Mouse (Mus musculus) heart, embryonic 16.5 days (tissue): ENCODE measurements at regions not wholly inside any gene's neighbourhood (a gene's known extent, or its start where the extent isn't known, plus 50 kb on each side); places are given as distances from the start of the nearest gene placed in this dataset.

Source experiments
- ATAC-seq: fragments of 200-750 bp; cut with Nextera tagmentation; replicated peaks from 2 replicates; pipeline ENCODE4 v1.8.0; 2017; ENCODE audit warnings: moderate number of reproducible peaks; ENCODE audit not compliant: insufficient read depth, low FRiP score; ENCODE audit errors: extremely low read depth
- H3K27ac ChIP-seq: fragments of 300-500 bp; sonication (generic); 2 replicates; pipeline ENCODE4 v1.5.1; 2014; ENCODE audit warnings: mild to moderate bottlenecking, low read length, control low read depth, moderate library complexity
- H3K27me3 ChIP-seq: fragments of 300-500 bp; sonication (generic); 2 replicates; pipeline ENCODE4 v1.6.1; 2014; ENCODE audit warnings: low read length, mixed read lengths; ENCODE audit not compliant: control insufficient read depth, insufficient read depth
- H3K36me3 ChIP-seq: fragments of 300-500 bp; sonication (generic); 2 replicates; pipeline ENCODE4 v1.6.1; 2014; ENCODE audit not compliant: control insufficient read depth, insufficient read depth
- H3K4me1 ChIP-seq: fragments of 300-500 bp; sonication (generic); 2 replicates; pipeline ENCODE4 v1.6.1; 2014; ENCODE audit warnings: low read length, mixed read lengths; ENCODE audit not compliant: control insufficient read depth, insufficient read depth
- H3K4me2 ChIP-seq: fragments of 300-500 bp; sonication (generic); 2 replicates; pipeline ENCODE4 v1.6.1; 2014; ENCODE audit warnings: low read depth, mild to moderate bottlenecking, control low read depth, low read length
- H3K4me3 ChIP-seq: fragments of 300-500 bp; sonication (generic); 2 replicates; pipeline ENCODE4 v1.5.1; 2014; ENCODE audit warnings: mild to moderate bottlenecking, control low read depth, low read length
- H3K9ac ChIP-seq: fragments of 300-500 bp; sonication (generic); 2 replicates; pipeline ENCODE4 v1.6.1; 2014; ENCODE audit warnings: low read length, control low read depth
- H3K9me3 ChIP-seq: fragments of 300-500 bp; sonication (generic); replicated peaks from 2 replicates; pipeline ENCODE4 v1.6.1; 2016; ENCODE audit warnings: low read length; ENCODE audit not compliant: control insufficient read depth
- WGBS: fragments of 180-500 bp; shearing (Covaris S2); extraction: QIAGEN DNeasy Blood & Tissue Kit; methylation state at CpG from one replicate; pipeline ENCODE4 v1.1.7; 2014; 5-methylcytosine and 5-hydroxymethylcytosine counted together

- Histone ChIP-seq H3K4me2 (no peak overlapping the region), H3K4me1 (no peaks in the 10 kb centered on the region), H3K27me3 (no peaks in the 10 kb centered on the region), H3K9me3 (no peaks in the 10 kb centered on the region), H3K9ac (no peak overlapping the region), H3K4me3 (no peak overlapping the region), H3K27ac (no peak overlapping the region), H3K36me3 (no peaks in the 10 kb centered on the region)
- no peak for ATAC-seq
- 32% methylated on average over 1 of the region's 1 CpGs for WGBS
These were observed 528.4 kb upstream of the Fam92a start for GRCm38 (mm10) chr4:12700189-12700588.

- no peak for ATAC-seq
- H3K4me2 ChIP-seq: no peak overlapping the region
- H3K27ac ChIP-seq: no peak overlapping the region
- H3K9me3 ChIP-seq: no peaks in the 10 kb centered on the region
- 88% methylated on average over 3 of the region's 3 CpGs for WGBS
- H3K4me3 ChIP-seq: no peak overlapping the region
- H3K36me3 ChIP-seq: no peaks in the 10 kb centered on the region
- H3K4me1 ChIP-seq: no peaks in the 10 kb centered on the region
- no peak overlapping the region for H3K9ac ChIP-seq
- no peaks in the 10 kb centered on the region for H3K27me3 ChIP-seq
These were observed 506.0 kb upstream of the Fam92a start for GRCm38 (mm10) chr4:12677814-12678213.

GRCm38 (mm10) chr4:12671399-12671798, 499.6 kb upstream of the Fam92a start:
- Histone ChIP-seq H3K36me3 (no peaks in the 10 kb centered on the region), H3K9ac (no peak overlapping the region), H3K27ac (no peak overlapping the region), H3K4me3 (no peak overlapping the region), H3K27me3 (no peaks in the 10 kb centered on the region), H3K4me1 (no peaks in the 10 kb centered on the region), H3K9me3 (no peaks in the 10 kb centered on the region), H3K4me2 (no peak overlapping the region)
- no peak for ATAC-seq
- 76% methylated on average over 7 of the region's 7 CpGs for WGBS

- Histone ChIP-seq H3K4me1 (no peaks in the 10 kb centered on the region), H3K36me3 (no peaks in the 10 kb centered on the region), H3K27me3 (no peaks in the 10 kb centered on the region), H3K27ac (no peak overlapping the region), H3K9ac (no peak overlapping the region), H3K4me2 (no peak overlapping the region), H3K4me3 (no peak overlapping the region), H3K9me3 (no peaks in the 10 kb centered on the region)
- 43% methylated on average over 2 of the region's 2 CpGs for WGBS
- ATAC-seq: no peak
These were observed 491.4 kb upstream of the Fam92a start for GRCm38 (mm10) chr4:12663176-12663575.

- Histone ChIP-seq H3K4me2 (no peak overlapping the region), H3K4me1 (no peaks in the 10 kb centered on the region), H3K36me3 (no peaks in the 10 kb centered on the region), H3K27ac (no peak overlapping the region), H3K4me3 (no peak overlapping the region), H3K9ac (no peak overlapping the region), H3K9me3 (no peaks in the 10 kb centered on the region), H3K27me3 (no peaks in the 10 kb centered on the region)
- 59% methylated on average over 1 of the region's 1 CpGs for WGBS
- no peak for ATAC-seq
These were observed 490.9 kb upstream of the Fam92a start for GRCm38 (mm10) chr4:12662683-12663082.

- WGBS: 74% methylated on average over 1 of the region's 1 CpGs
These were observed 487.3 kb upstream of the Fam92a start for GRCm38 (mm10) chr4:12659084-12659483.

GRCm38 (mm10) chr4:12658594-12658993, 486.8 kb upstream of the Fam92a start:
- ATAC-seq: no peak
- no peaks in the 10 kb centered on the region for H3K9me3 ChIP-seq

More at GRCm38 (mm10) chr4:12659084-12659483, 487.3 kb upstream of the Fam92a start:
- Histone ChIP-seq H3K4me3 (no peak overlapping the region), H3K9ac (no peak overlapping the region), H3K4me1 (no peaks in the 10 kb centered on the region), H3K27ac (no peak overlapping the region), H3K36me3 (no peaks in the 10 kb centered on the region), H3K9me3 (no peaks in the 10 kb centered on the region), H3K27me3 (no peaks in the 10 kb centered on the region), H3K4me2 (no peak overlapping the region)
- ATAC-seq: no peak

GRCm38 (mm10) chr4:12657820-12658219, 486.0 kb upstream of the Fam92a start:
- H3K4me2 ChIP-seq: no peak overlapping the region
- 100% methylated on average over 1 of the region's 1 CpGs for WGBS
- H3K27me3 ChIP-seq: no peaks in the 10 kb centered on the region
- no peak overlapping the region for H3K4me3 ChIP-seq
- no peaks in the 10 kb centered on the region for H3K9me3 ChIP-seq
- H3K36me3 ChIP-seq: no peaks in the 10 kb centered on the region
- no peak for ATAC-seq
- H3K4me1 ChIP-seq: no peaks in the 10 kb centered on the region
- no peak overlapping the region for H3K9ac ChIP-seq
- no peak overlapping the region for H3K27ac ChIP-seq

More at GRCm38 (mm10) chr4:12658594-12658993, 486.8 kb upstream of the Fam92a start:
- 53% methylated on average over 6 of the region's 6 CpGs for WGBS
- no peaks in the 10 kb centered on the region for H3K27me3 ChIP-seq
- no peak overlapping the region for H3K4me3 ChIP-seq
- H3K4me2 ChIP-seq: no peak overlapping the region
- H3K4me1 ChIP-seq: no peaks in the 10 kb centered on the region
- H3K36me3 ChIP-seq: no peaks in the 10 kb centered on the region
- no peak overlapping the region for H3K27ac ChIP-seq
- no peak overlapping the region for H3K9ac ChIP-seq

- H3K27me3 ChIP-seq: no peaks in the 10 kb centered on the region
These were observed 485.2 kb upstream of the Fam92a start for GRCm38 (mm10) chr4:12656924-12657603.

More at GRCm38 (mm10) chr4:12656924-12657603, 485.2 kb upstream of the Fam92a start:
- no peaks in the 10 kb centered on the region for H3K36me3 ChIP-seq
- WGBS: 78% methylated on average over 6 of the region's 6 CpGs
- ATAC-seq: no peak
- no peaks in the 10 kb centered on the region for H3K4me1 ChIP-seq
- H3K27ac ChIP-seq: no peak overlapping the region
- no peak overlapping the region for H3K4me3 ChIP-seq
- no peaks in the 10 kb centered on the region for H3K9me3 ChIP-seq
- H3K4me2 ChIP-seq: no peak overlapping the region
- no peak overlapping the region for H3K9ac ChIP-seq
